Mouse (Mus musculus): ENCODE data around the gene D430041D05Rik. TPM values are rescaled to one million over a fixed set of nuclear protein-coding genes. Genes with fewer than 3 reads are reported as not detected.

The D430041D05Rik gene
- total RNA-seq, 2 experiments from 2014 or later, result 3.8 TPM

DNA sequence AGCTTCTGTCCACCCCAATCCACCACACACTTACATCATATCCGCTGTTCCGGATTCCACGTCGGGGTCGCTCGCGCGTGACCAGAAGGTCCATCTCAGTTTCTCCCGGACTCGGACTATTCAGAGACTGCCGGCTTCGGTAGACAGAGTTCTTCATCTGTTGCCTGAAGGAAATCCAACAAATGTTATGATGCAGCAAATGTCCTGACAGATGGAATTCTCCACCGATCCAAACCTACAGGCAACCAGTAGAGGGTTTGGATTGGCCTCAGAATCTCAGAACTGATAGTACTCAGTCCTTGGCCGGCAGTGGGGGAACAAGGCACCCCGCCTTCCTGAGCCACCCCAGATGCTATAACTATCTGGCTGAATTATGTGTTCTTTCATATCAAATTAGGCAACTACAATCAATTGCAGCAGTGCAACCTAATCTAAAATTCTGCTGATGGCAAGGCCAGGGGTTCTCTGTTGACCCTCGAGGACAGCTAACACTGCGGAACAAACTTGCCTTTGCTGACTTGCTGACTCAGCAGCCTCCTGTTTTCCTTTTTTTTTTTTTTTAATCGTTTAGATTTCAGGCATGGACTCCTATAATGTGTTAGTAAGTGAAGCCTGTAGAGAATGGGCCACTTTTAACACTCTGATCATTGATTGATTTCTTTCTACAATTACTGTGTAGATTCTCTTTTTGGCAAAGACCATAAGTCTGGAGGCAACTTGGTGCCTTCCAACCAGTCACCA lies 218.2 kb downstream of the D430041D05Rik start:
- no peak for DNase-seq

DNA sequence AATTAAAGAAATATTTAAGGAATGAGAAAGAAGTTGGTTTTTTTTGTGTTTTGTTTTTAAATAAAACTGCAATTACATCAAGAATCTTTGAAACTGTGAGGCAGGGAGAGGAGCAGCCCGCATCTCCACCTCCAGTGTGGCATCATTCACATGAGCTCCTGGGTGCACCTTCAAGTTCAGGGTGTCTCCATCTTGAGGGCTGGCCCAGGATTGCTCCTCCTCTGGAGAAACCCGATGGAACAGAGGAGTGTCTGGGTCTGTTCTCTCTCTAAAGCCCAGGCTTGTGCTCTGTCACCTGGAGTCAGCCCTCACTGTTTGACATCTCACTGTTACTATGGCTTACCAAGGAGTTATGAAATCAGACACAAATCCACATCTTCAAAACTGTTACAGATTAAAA lies 219.1 kb downstream of the D430041D05Rik start:
- no peak for DNase-seq

DNA sequence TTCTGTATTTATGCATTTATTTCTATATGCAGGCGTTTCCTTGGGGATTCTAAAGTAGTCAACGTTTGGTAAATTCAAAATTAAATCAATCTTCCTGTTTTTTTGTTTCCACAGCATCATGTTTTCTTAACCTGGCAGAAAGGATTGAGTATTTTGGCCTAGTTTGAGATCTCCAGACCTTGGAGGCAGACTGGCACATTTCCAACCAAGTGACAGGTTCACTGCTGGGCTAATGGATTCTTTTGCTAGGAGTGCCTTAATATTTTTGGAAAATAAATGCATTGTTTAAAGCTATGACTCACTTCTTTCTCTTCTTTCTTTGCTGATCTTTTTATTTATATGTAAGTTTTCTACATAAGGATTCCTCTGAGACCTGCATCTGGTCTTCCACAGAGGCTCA lies 222.0 kb downstream of the D430041D05Rik start:
- DNase-seq, result peak; percentile 72

DNA sequence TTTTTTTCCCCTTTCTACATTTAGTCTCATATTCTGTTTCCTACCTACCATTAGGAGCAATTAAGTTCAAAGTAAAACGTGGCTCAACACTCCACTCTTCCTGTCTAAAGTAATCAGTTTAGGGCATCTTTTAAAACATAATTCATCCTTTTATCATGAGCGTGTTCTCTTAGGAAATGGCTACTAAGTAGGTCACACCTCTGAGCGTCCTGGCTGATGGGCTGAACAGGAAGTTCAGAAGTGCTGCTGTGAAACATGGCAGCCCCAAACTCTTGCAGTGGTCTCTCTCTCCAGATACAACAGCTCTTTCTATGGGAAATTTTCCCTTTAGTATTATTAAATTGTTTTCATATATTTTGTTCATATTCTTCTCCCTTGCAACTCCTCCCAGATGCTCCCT lies 223.7 kb downstream of the D430041D05Rik start:
- no peak for DNase-seq

DNA sequence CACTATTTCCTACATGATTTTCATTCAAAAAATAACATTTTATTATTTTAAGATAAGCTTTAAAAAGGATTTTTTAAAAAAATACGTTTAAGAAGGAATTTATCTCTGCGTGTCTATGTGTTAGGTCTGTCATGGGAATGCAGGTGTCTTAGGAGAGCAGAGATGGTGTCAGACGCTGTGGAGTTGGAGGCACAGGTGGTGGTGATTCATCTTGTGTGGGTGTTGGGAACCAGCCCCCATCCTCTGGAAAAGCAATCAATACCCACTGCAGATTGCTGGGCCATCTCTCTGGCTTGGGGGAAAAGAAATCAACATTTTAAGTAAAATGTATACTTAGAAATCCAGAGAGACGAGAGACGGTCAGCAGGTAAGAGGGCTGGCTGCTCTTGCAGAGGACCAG lies 225.2 kb downstream of the D430041D05Rik start:
- no peak for DNase-seq

DNA sequence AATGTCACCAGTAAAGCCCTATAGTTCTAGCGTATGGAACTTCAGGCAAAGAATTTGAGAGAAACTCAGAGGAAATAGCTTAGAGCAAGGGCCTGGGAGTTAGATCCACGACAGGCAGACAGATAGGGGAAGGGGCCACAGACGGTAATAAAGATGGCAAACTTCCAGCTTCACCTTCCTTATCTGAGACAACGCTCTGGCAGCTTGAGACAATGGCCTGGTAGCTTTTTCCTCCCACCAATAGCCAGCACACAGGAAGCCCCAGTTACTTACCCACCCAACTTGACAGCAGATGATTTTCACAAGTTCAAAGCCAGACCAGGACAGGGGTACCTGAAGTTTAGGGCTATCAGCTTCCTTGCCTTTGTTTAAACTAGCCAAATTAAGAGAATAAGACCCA lies 226.5 kb downstream of the D430041D05Rik start:
- no peak for DNase-seq

DNA sequence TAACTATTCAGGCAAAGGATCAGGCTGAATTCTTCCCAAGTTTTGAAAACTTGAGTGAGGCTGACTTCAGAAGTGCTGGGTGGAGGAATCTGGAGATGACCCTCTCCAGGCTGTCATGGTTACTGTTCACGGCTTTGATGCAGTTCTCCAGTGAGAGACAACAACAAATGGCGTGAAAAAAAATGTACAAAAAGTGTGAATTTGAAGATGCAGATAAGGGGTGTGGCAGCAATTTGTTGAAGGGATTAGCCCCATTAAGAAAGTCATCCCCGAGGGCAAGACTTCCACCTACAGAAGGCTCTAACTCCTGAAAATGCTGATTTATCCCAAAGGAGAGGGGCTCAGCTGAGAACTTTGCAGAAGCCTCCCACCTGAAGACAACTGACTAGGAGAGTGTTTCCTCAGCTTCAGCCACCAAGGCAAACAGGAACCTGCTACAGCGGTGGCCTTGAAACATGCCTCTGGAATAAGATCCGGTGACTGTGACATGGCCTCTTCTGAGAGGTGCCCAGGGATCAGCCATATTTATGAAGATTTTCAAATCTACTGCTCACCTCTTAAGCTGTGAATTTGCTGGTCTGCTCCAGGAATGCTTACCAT lies 227.5 kb downstream of the D430041D05Rik start:
- no peak for DNase-seq

DNA sequence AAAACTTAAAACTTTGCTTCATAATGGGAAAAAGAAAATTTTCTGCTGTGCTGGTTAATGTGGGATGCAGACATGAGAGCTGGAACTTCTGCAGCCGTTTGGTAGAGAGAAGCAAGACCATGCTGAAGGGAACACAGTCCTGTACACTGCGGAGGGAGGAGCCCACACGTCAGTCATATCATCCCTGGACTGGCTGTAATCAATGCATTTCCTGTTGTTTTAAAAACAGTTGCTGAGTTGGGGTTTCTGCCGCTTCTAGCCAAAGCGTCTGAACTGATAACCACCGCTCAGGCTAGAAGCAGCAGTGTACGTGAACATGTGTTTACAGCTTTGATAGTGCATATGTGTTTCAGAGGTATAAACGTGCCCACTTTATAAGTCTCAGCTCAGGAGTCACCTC lies 231.2 kb downstream of the D430041D05Rik start:
- no peak for DNase-seq

DNA sequence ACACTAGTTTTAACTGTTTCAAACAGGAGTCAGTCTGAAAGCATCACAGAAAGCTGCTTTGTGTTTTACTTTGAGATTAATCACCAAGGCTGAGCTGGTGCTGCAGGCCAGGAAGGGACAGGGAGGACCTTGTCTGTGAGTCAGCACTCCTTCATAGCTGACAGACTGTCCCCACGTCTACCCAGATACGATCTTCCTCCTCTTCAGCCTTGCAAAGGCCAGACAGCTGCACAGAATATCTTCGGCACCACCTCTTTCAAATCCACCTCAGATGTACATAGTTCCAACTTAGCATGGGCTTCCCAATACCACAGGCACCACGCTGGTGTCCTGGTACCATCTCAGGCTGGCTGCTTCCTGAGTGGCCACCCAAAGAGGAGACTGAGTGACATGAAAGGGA lies 232.6 kb downstream of the D430041D05Rik start:
- DNase-seq, result peak; percentile 20

DNA sequence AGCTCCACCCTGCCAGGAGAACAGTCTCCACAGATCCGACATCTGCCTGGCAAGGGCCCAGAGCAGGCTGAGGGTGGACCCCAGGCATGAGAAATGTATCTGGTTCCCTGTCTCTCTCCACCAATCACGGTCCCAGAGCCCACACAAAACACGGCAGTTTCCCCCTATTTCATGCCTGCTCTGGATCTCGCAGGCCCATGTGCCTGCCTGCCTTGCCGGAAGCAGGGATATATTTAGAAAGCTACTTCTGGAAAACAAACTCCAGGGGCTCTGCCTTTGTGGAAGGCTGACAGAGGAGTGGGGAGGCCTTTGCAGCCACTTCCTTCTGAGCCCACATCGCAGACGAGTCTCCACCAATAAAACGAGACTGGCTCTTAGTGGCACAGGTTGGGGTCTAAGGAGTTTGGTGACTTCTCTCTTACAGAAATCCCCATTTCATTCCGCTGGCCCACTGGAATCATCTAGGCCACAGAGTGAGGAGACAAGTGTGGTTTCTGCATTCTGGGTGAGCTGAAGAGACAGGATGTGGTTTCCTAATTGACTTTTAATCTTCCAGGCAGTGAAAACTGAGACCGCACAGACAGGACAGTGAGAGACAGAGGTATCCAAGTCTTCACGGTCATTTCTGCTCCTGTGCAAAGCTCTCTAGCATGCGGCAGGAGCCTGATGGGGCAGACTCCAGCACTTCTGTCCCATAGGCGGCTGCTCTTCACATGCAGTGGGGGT lies 233.7 kb downstream of the D430041D05Rik start:
- peak; percentile 40 for DNase-seq

DNA sequence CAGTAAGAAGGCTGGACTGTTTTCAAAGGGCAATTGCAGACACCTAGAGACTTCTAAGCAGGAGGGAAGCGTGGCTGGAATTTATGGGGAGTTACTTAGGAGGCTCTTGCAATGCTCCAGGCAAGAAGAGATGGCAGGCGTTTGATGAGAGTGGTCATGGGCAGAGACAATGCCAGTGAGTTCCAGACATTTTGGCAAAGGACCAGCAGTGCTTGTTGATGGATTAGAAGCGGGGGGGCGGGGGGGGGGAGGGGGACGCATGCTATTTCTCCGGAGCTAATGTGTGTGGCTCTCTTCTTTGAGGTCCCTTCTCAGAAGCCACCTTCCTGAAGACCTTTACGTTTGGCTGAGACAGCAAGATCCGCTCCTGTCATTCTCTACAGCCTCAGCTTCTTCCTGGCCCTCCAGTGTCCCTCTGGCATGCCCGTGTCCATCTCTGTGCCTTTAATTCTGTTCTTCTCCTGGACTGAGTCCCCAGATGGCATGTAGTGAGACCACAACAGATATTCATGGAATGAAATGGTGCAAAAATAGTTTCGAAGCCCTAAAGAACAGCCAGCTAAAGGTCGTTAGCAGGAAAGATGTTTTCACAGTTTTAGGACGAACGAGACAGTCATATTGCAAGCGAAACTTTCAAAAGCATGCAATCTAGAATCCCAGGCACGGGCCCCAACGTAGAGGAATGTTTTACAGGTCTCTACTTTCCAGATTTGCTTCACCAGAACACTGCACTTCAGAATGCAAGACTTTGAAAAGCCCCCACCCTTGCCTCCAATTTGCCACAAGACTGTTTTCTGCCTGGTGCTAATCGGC lies 234.4 kb downstream of the D430041D05Rik start:
- no peak for DNase-seq

DNA sequence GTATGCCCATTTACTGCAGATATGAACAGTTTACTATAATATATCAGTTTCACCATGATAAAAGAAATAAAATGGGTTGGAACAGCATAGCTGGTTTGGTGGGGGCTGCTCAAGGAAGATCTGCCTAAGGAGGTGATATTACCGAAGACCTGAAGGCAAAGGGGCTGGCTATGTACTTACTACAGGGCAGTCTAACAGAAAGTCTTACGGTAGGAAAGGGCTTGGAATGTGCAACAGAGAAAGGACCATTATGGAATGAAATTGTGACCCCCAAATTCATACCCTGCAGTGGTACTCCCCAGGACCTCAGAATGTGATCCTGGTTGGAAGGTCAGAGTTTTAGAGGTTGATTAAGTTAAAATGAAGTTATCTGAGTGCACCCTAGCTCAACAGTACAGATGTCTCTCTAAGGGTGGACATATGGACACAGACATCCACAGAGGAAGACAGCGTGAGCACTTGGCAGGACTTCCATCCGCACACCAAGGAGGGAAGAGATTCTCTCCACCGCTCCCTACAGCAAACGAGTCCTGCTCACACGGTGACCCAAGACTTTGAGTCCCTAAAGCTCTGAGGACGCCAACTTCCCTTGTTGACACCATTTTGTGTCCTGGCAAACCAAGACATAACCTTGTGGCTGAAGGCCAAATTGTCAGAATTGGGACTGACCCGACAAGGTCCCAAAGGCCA lies 235.2 kb downstream of the D430041D05Rik start:
- peak; percentile 41 for DNase-seq

DNA sequence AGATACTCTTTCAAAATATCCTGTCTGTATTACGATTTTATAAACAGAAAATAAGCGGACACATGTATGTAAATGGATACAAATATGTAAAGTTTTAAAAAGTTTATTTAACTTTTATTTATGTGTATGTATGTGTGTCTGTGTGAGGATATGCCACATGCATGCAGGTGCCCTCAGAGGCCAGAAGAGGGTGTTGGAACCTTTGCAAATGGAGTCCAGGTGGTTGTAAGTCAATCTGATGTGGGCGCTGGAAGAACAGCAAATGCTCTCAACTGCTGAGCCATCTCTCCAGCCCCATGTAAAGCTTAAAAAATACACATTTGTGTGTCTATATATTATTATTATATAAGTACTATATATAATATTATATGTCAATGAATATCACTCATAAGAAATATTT lies 237.4 kb downstream of the D430041D05Rik start:
- no peak for DNase-seq

DNA sequence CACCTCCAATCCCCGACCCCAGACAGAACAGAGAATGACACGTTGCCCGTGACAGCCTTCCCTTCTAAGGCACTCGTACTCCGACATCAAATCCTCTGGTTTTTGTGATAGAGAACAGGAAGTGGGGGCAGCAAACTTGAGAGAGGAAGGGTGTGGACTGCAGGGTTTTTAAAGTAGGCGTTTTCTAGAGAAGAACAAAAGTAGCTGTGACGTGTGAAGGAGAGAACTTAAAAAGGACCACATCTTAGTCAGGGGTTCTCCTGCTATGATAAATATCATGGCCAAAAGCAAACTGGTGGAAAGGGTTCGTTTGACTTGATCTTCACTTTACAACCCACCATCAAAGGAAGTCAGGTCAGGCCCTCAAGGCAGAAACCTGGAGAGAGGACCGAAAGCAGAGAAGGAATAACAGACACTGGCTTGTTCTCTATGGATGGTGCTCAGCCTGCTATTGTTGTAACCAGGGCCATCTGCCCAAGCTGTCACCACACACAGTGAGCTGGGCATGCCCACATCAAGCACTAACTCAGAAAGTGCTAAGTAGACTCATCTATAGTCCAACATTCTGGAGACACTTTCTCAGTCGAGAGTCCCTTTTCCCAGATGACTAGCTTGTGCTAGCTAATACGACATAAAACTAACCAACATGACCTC lies 238.0 kb downstream of the D430041D05Rik start:
- no peak for DNase-seq

DNA sequence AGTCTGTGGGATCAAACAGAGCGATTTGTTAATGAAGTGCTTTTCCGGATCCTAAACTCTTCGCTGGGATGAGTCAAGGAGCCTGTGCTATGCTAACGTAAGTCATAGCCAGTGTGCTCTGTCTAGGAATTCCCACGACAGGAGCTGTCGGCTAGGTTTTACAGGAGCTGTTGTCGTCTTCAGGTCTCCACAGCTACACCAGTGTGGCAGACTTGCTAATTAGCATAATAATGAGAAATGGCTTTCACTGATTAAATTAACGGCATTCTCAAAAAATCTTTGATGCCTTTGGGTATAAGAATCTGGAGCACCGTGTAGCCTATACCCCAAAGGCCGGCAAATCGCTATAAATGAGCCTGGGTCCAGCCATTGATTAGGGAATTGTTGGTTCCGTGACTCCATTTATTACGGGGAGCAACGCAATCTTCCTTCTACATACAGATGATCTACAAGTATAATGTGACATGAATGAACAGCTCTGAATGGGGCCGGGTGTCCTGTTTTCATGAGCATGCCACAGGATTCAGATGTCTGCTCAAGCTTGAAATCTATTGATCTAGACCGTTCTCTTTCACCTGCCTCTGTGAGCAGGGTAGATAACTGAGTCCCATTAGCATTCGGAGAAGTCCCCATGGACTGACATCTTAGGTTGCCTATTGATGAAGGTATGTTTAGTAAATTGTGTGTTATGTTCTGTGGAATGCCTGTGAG lies 242.5 kb downstream of the D430041D05Rik start:
- no peak for DNase-seq

DNA sequence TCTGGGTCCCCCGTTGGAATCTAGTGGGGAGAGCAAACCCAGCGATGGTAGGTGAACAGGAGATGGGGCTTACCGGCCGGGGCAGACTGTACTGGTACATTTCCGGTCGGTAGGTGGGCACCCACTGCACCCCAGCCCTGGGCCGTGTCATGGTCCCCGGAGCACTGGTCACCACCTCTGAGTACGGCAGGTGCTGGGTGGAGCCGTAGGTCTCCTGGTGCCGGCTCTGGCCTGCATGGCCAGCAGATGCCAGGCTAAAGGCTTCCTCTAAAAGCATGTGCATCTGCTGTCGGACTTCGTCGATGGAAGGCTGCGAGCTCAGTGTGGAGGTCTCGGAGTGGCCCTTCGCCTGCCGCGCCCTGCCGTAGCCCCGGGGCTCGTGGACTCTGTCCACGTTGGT lies 243.0 kb downstream of the D430041D05Rik start:
- no peak for DNase-seq

DNA sequence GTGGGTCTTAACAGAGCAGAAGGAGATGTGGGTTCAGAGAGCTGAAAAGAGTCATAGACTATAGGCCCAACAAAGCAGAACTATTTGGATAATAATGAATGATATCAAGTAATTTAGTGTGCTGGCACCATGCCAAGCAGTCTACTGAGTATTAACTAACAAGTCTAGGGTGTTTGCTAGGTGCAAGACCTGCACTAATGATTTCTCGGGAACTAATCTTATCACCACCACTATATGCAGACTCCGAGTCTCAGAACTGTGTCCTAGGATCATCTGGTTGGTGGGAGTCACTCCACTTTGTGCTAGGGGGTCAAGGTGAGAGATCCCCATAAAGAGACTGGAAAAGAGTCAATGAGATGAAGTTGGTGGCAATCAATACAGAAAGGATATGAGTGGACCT lies 245.2 kb downstream of the D430041D05Rik start:
- no peak for DNase-seq

DNA sequence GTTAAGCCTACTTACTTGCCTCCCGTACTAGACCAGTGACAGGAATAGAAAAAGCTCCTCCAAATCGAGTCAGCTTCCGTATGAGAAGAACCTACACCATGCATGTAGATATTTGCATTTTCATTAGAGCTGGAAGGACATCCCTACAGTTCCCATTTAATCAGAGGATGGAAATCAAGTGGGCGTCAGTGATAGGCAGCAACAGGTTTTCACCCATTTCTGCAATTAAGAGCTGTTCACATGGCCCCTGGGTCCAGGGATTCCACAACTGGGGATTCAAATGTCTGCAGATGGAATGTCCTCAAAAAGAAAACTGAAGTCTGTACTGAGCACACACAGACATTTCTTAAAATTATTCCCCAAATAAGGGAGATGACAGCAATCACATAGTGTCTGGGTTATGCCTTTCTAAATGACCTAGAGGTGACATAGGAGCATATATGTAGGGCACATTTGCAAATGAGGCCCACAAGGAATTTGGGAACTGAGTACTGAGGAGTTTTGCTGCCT lies 246.8 kb downstream of the D430041D05Rik start:
- DNase-seq, result no peak

DNA sequence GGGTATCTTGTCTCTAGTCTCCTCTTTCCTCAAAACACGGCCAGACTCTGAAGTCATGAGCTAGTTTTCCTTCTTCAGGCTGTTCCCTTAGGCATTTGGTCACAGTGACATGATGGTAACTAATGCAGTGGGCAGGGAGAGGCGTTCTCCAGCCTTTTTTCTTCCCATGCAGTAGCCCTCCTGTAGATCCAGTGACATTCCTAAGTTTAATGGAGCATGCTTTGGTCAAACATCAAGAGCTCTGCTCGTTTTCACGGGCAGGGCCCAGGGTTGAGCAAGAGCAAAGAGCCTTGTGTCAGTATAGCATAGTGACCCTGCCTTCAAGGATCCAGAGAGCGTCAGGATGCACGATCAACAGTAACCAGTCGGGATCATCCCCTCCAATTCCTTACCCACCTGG lies 247.4 kb downstream of the D430041D05Rik start:
- DNase-seq, result no peak

DNA sequence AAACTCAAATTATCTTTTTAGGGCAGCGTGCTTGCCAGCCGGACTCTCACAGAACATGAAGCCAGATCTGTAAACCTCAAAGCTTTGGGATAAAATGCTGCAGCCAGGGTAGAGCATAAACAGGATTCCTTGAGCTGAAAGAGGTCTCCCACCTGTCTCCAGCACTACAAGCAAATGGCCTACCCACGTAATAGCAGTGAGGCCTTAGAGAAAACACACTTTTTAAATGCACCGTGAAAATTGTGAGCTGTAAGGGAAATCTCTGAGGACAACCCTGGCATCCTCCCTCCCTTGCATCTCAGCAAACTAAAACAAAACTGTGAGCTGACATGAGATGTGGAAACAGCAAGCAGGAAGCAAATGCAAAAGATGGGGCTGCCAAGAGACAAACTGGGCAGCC lies 253.0 kb downstream of the D430041D05Rik start:
- DNase-seq, result no peak

DNA sequence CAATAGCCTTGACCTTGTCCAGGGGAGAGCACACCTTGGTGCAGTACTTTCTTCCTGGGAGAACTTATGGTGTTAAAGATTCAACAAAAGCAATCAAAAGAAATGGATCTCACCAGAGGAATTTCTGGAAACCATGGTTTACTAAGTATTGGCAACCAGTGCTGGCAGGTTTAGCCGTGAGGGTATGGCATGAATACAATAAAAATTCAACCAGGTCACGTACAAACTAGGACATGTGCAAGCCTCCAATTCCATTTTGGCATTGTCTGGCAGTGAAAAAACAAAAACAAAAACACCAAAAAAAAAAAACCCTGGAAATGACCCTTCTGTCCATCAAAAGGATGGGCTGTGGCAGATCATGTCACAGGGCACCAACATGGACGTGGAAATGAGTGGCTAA lies 256.9 kb downstream of the D430041D05Rik start:
- no peak for DNase-seq

All from adrenal gland, postnatal 10 days (tissue).